Mouse (Mus musculus): Measurements from ENCODE around the gene Dip2b. TPM values are rescaled to one million over a fixed set of nuclear protein-coding genes. Genes with fewer than 3 reads are reported as not detected.

Dip2b gene
- polyA plus RNA-seq, 1 experiment: 21.4 TPM

DNA sequence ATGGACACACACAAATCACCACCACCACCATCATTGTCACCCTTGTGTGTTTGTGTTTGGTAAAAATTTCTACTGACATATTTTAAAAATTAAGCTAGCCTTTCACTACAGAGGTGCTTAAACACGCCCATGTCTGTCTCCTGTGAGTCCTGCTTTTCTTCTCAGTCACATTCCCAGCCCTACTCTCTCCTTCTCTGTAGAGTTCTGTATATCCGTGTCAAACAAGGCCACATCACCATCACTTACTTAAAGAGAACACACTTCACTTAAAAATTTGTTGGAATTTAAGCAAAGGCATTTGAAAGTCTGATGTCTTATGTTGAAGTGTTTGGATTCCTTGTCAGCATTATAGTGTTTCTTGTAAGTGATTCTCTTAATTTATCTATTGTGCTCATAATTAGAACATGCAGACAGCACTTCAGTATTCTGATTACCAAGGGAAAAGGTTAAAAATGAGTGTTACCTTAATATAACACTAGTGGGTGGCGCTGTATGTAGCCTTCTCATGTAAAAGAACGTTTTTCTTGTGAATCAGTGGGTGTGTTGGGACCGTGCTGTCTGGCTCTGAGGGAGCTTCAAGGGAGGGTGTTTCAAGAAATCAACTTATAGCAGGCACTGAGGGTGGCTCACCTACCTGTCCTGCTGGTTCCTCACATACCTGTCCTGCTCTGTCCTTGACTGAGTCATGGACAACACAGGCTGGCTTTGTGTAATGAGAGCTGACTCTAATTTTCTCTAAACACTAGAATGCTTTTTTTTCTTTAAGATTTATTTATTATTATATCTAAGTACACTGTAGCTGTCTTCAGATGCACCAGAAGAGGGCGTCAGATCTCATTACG is 58.3 kb downstream of the Dip2b start:
- Histone ChIP-seq H3K27me3 (ENCODE audit: control insufficient read depth, insufficient read depth, low read length, poor library complexity, severe bottlenecking) (no peaks in the 10 kb centered on the region), H3K4me3 (ENCODE audit: low read depth, low read length) (no peak overlapping the region), H3K27ac (ENCODE audit: insufficient read depth, low read length) (no peak overlapping the region), H3K9me3 (replicated peaks; ENCODE audit: control insufficient read depth, insufficient read depth, low read length, poor library complexity, severe bottlenecking) (no peaks in the 10 kb centered on the region), H3K9ac (ENCODE audit: low read depth, poor library complexity, severe bottlenecking) (no peak overlapping the region), H3K4me1 (ENCODE audit: control insufficient read depth, insufficient read depth, low read length) (no peaks in the 10 kb centered on the region), H3K36me3 (ENCODE audit: control insufficient read depth, insufficient read depth, low read length, poor library complexity, severe bottlenecking) (no peaks in the 10 kb centered on the region)
- TF ChIP-seq EP300 (IDR thresholded peaks at IDR 0.05; ENCODE audit: insufficient read depth, low read depth, low read length): no peak
- TF ChIP-seq POLR2A (IDR thresholded peaks at IDR 0.05; ENCODE audit: insufficient read depth, low read length): no peak
- TF ChIP-seq CTCF (IDR thresholded peaks at IDR 0.05; ENCODE audit: low read depth, low read length): no peak

- Histone ChIP-seq H3K4me1 (ENCODE audit: control insufficient read depth, insufficient read depth, low read length) (no peaks in the 10 kb centered on the region), H3K27ac (ENCODE audit: insufficient read depth, low read length) (no peak overlapping the region), H3K4me3 (ENCODE audit: low read depth, low read length) (no peak overlapping the region), H3K27me3 (ENCODE audit: control insufficient read depth, insufficient read depth, low read length, poor library complexity, severe bottlenecking) (no peaks in the 10 kb centered on the region), H3K9ac (ENCODE audit: low read depth, poor library complexity, severe bottlenecking) (no peak overlapping the region), H3K9me3 (replicated peaks; ENCODE audit: control insufficient read depth, insufficient read depth, low read length, poor library complexity, severe bottlenecking) (no peaks in the 10 kb centered on the region), H3K36me3 (ENCODE audit: control insufficient read depth, insufficient read depth, low read length, poor library complexity, severe bottlenecking) (no peaks in the 10 kb centered on the region)
- TF ChIP-seq EP300 (IDR thresholded peaks at IDR 0.05; ENCODE audit: insufficient read depth, low read depth, low read length) (no peak), POLR2A (IDR thresholded peaks at IDR 0.05; ENCODE audit: insufficient read depth, low read length) (no peak), CTCF (IDR thresholded peaks at IDR 0.05; ENCODE audit: low read depth, low read length) (no peak)
Measured at GRCm38 (mm10) chr15:100100336-100100735, 61.9 kb downstream of the Dip2b start.

DNA sequence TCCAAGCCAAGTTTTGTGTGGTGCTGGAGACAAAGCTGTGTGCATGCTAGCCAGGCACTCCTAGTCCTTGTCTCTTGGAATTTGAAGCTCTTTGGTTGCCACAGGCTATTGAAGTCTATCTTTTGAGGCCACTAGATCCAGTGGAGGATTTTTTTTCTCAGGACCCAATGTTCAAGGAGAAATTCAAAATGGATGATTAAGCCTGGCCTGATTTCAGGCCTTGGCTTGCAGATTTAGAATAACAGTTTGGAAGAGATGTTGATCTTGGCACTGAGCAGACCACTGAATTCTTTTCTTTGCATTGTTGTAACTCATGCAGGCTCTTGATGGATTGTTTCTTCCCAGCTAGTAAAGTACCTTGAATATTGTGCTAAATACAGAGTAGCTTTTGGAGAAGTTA is 62.7 kb downstream of the Dip2b start:
- no peaks in the 10 kb centered on the region for H3K36me3 ChIP-seq (ENCODE audit: control insufficient read depth, insufficient read depth, low read length, poor library complexity, severe bottlenecking)
- no peak overlapping the region for H3K27ac ChIP-seq (ENCODE audit: insufficient read depth, low read length)
- H3K27me3 ChIP-seq (ENCODE audit: control insufficient read depth, insufficient read depth, low read length, poor library complexity, severe bottlenecking): no peaks in the 10 kb centered on the region
- no peaks in the 10 kb centered on the region for H3K9me3 ChIP-seq (replicated peaks; ENCODE audit: control insufficient read depth, insufficient read depth, low read length, poor library complexity, severe bottlenecking)
- H3K9ac ChIP-seq (ENCODE audit: low read depth, poor library complexity, severe bottlenecking): no peak overlapping the region
- H3K4me3 ChIP-seq (ENCODE audit: low read depth, low read length): no peak overlapping the region
- TF ChIP-seq EP300 (IDR thresholded peaks at IDR 0.05; ENCODE audit: insufficient read depth, low read depth, low read length) (no peak), CTCF (IDR thresholded peaks at IDR 0.05; ENCODE audit: low read depth, low read length) (no peak), POLR2A (IDR thresholded peaks at IDR 0.05; ENCODE audit: insufficient read depth, low read length) (no peak)
- no peaks in the 10 kb centered on the region for H3K4me1 ChIP-seq (ENCODE audit: control insufficient read depth, insufficient read depth, low read length)

DNA sequence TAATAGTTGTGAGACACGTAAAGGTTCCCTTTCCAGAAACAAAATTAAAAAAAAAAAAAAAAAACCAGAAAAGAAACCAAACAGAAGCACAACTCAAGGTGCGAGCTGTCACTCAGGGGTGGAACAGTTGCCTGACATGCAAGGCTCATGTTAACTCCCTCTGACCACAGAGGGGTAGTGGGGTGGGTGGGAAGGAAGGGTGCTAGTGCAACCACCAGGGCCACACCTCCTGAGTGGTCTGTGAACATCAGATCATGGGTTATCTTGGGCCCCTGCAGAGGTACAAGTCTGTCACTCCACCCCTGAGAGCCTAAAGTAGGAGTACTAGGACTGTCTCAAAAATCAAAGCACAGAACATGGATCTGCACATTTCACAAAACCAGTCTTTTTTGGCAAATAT is 65.7 kb downstream of the Dip2b start:
- no peak overlapping the region for H3K4me3 ChIP-seq (ENCODE audit: low read depth, low read length)
- no peak for TF ChIP-seq EP300 (IDR thresholded peaks at IDR 0.05; ENCODE audit: insufficient read depth, low read depth, low read length)
- no peak for TF ChIP-seq CTCF (IDR thresholded peaks at IDR 0.05; ENCODE audit: low read depth, low read length)
- TF ChIP-seq POLR2A (IDR thresholded peaks at IDR 0.05; ENCODE audit: insufficient read depth, low read length): no peak

DNA sequence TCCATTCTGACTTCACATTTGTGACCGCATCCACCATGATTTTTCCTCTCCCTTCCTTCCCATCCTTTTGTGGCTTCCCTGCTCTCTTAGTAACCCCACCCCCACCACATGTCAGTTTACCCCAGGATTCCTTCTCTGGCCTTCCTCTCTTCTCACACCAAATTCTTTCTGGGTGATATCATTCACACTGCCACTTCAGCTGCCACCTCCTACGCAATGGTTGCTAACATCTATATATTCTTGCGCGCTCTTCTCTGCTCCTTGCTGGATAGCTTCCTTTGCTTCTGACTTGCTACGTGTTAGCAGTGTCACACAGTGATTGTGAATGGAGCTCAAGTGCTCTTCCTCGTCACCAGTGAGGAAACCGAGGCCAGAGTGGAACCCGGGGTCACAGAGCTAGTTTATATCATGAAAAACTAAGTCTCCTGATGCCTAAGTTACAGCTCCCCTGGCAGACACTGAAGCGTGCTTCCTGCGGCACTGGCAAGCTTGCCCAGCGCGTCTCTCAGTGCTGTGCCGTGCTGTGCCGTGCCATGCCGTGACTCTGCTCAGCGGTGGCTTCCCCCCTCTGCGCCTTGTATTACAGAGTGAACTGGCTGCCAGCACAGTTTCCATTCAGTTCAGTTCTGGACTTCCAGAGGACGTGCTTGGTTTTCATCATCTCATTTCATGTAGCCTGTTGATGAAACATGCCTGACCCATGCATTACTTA is 69.8 kb downstream of the Dip2b start:
- H3K27ac ChIP-seq (ENCODE audit: insufficient read depth, low read length): no peak overlapping the region
- no peaks in the 10 kb centered on the region for H3K4me1 ChIP-seq (ENCODE audit: control insufficient read depth, insufficient read depth, low read length)
- no peaks in the 10 kb centered on the region for H3K27me3 ChIP-seq (ENCODE audit: control insufficient read depth, insufficient read depth, low read length, poor library complexity, severe bottlenecking)
- no peak overlapping the region for H3K9ac ChIP-seq (ENCODE audit: low read depth, poor library complexity, severe bottlenecking)
- no peaks in the 10 kb centered on the region for H3K36me3 ChIP-seq (ENCODE audit: control insufficient read depth, insufficient read depth, low read length, poor library complexity, severe bottlenecking)
- H3K4me3 ChIP-seq (ENCODE audit: low read depth, low read length): no peak overlapping the region
- no peaks in the 10 kb centered on the region for H3K9me3 ChIP-seq (replicated peaks; ENCODE audit: control insufficient read depth, insufficient read depth, low read length, poor library complexity, severe bottlenecking)
- no peak for TF ChIP-seq POLR2A (IDR thresholded peaks at IDR 0.05; ENCODE audit: insufficient read depth, low read length)
- no peak for TF ChIP-seq CTCF (IDR thresholded peaks at IDR 0.05; ENCODE audit: low read depth, low read length)
- TF ChIP-seq EP300 (IDR thresholded peaks at IDR 0.05; ENCODE audit: insufficient read depth, low read depth, low read length): no peak

More for the DNA sequence above, 65.7 kb downstream of the Dip2b start:
- Histone ChIP-seq H3K9ac (ENCODE audit: low read depth, poor library complexity, severe bottlenecking) (no peak overlapping the region), H3K9me3 (replicated peaks; ENCODE audit: control insufficient read depth, insufficient read depth, low read length, poor library complexity, severe bottlenecking) (no peaks in the 10 kb centered on the region), H3K36me3 (ENCODE audit: control insufficient read depth, insufficient read depth, low read length, poor library complexity, severe bottlenecking) (no peaks in the 10 kb centered on the region), H3K4me1 (ENCODE audit: control insufficient read depth, insufficient read depth, low read length) (no peaks in the 10 kb centered on the region), H3K27ac (ENCODE audit: insufficient read depth, low read length) (no peak overlapping the region), H3K27me3 (ENCODE audit: control insufficient read depth, insufficient read depth, low read length, poor library complexity, severe bottlenecking) (no peaks in the 10 kb centered on the region)

DNA sequence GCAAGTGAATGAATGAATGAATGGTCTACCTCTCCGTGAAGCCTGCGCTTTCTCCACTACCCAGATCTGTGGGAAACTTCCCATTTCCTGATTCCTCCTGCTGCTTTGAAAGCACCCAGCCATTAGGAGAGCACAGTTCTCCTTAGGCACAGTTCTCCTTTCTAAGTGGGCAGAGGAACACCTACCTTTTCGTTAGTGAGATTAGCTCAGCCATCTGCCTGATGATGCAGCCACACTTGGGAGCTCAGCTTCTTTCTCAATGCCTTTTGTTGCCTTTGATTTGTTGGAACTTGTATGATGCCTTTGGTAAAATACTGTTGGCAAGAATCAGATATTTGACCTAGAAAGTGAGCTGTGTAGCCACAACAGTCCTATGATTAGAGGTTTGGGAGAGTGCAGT is 71.5 kb downstream of the Dip2b start:
- Histone ChIP-seq H3K4me1 (ENCODE audit: control insufficient read depth, insufficient read depth, low read length) (no peaks in the 10 kb centered on the region), H3K27ac (ENCODE audit: insufficient read depth, low read length) (no peak overlapping the region), H3K4me3 (ENCODE audit: low read depth, low read length) (no peak overlapping the region), H3K9ac (ENCODE audit: low read depth, poor library complexity, severe bottlenecking) (no peak overlapping the region), H3K27me3 (ENCODE audit: control insufficient read depth, insufficient read depth, low read length, poor library complexity, severe bottlenecking) (no peaks in the 10 kb centered on the region), H3K9me3 (replicated peaks; ENCODE audit: control insufficient read depth, insufficient read depth, low read length, poor library complexity, severe bottlenecking) (no peaks in the 10 kb centered on the region), H3K36me3 (ENCODE audit: control insufficient read depth, insufficient read depth, low read length, poor library complexity, severe bottlenecking) (no peaks in the 10 kb centered on the region)
- TF ChIP-seq EP300 (IDR thresholded peaks at IDR 0.05; ENCODE audit: insufficient read depth, low read depth, low read length): no peak
- no peak for TF ChIP-seq CTCF (IDR thresholded peaks at IDR 0.05; ENCODE audit: low read depth, low read length)
- TF ChIP-seq POLR2A (IDR thresholded peaks at IDR 0.05; ENCODE audit: insufficient read depth, low read length): no peak

All from ES-Bruce4 (cell line).